Mouse (Mus musculus) liver, adult 2 months (tissue): ENCODE measurements around the gene Slc48a1.

Source experiments
- CTCF ChIP-seq: fragments of 200-500 bp; IDR thresholded peaks from 2 replicates; pipeline ENCODE4 v1.5.1; 2011; ENCODE audit warnings: low read depth, low read length, control low read depth
- POLR2A ChIP-seq: fragments of 200-500 bp; IDR thresholded peaks from 2 replicates; pipeline ENCODE4 v1.6.1; 2011; ENCODE audit warnings: low read length, control low read depth; ENCODE audit not compliant: insufficient read depth; ENCODE audit errors: extremely low read depth

- TF ChIP-seq POLR2A, result no peak
- no peak for TF ChIP-seq CTCF
Observed at GRCm38 (mm10) chr15:97825941-97826587, 47.7 kb downstream of the Slc48a1 start.
